9 mouse cellular contexts compared by ENCODE assay signal in genomic region chr19:5014961-5015398, GRCm38 (mm10). TPM values are rescaled to one million over a fixed set of nuclear protein-coding genes. Genes with fewer than 3 reads are reported as not detected.
DNase-seq lines count a peak whose midpoint lies in the region; ATAC-seq lines count a peak whose summit lies in the region.
"Had no signal": no experiment of that assay in that cellular context is flagged by ENCODE, and none has a peak within 500 bp of the region (broad histone marks: within the 10 kb centered on the region; RNA-seq: fewer than 3 reads in every experiment).

No protein-coding gene starts in this region.

- peak; percentile 63 for DNase-seq in thymus, postnatal 0 days (ENCODE audit: low spot score)
- no peak for DNase-seq in thymus, postnatal 36 days
- peak; percentile 48 to 67 for DNase-seq in cerebellum, postnatal 25 days
- peak; percentile 50 for DNase-seq in limb, embryonic 10.5 days (ENCODE audit: low spot score)
- peak; percentile 16 for DNase-seq in thymus, postnatal 25 days
- DNase-seq in left cerebral cortex, adult 8-10 months (ENCODE audit: low spot score in 2 of 2): no peak

- no peaks in the 10 kb centered on the region for H3K9me3 ChIP-seq in heart, embryonic 15.5 days (replicated peaks)
- H3K9me3 ChIP-seq in heart, embryonic 11.5 days (replicated peaks; ENCODE audit: control insufficient read depth, low read length): no peaks in the 10 kb centered on the region
- H3K9me3 ChIP-seq in limb, embryonic 10.5 days (replicated peaks): no peaks in the 10 kb centered on the region

- 21% methylated on average over 8 of the region's 8 CpGs for WGBS in heart, embryonic 15.5 days
- 20% methylated on average over 8 of the region's 8 CpGs for WGBS in heart, embryonic 11.5 days (ENCODE audit: insufficient replicate concordance)
- 24% methylated on average over 8 of the region's 8 CpGs for WGBS in limb, embryonic 10.5 days

- no peak overlapping the region for H3K4me3 ChIP-seq in heart, embryonic 15.5 days
- H3K4me3 ChIP-seq in heart, embryonic 11.5 days (ENCODE audit: low read depth, low read length): no peak overlapping the region
- H3K4me3 ChIP-seq in limb, embryonic 10.5 days: no peak overlapping the region

- peak overlapping the region; percentile 94 for H3K27ac ChIP-seq in heart, embryonic 15.5 days
- H3K27ac ChIP-seq in heart, embryonic 11.5 days (ENCODE audit: low read depth, low read length): no peak overlapping the region
- no peak overlapping the region for H3K27ac ChIP-seq in limb, embryonic 10.5 days

- no peak overlapping the region for H3K9ac ChIP-seq in heart, embryonic 15.5 days
- no peak overlapping the region; the same call in 1 of the 2 replicates for H3K9ac ChIP-seq in heart, embryonic 11.5 days (ENCODE audit: low read depth, low read length)

- no peaks in the 10 kb centered on the region for H3K36me3 ChIP-seq in heart, embryonic 15.5 days
- no peaks in the 10 kb centered on the region for H3K36me3 ChIP-seq in heart, embryonic 11.5 days (ENCODE audit: control insufficient read depth, insufficient read depth, low read length)
- H3K36me3 ChIP-seq in limb, embryonic 10.5 days: no peaks in the 10 kb centered on the region

- peaks cover 20% of the 10 kb centered on the region for H3K4me1 ChIP-seq in heart, embryonic 15.5 days (replicated peaks)
- H3K4me1 ChIP-seq in heart, embryonic 11.5 days (ENCODE audit: control insufficient read depth, insufficient read depth, low read length): peaks cover 11% of the 10 kb centered on the region; the same call in 1 of the 2 replicates
- peaks cover 10% of the 10 kb centered on the region for H3K4me1 ChIP-seq in limb, embryonic 10.5 days

- ATAC-seq in heart, embryonic 15.5 days (replicated peaks; ENCODE audit: insufficient number of reproducible peaks, insufficient read depth, low FRiP score, low read depth): no peak
- no peak for ATAC-seq in heart, embryonic 11.5 days (replicated peaks; ENCODE audit: insufficient number of reproducible peaks, low FRiP score, low TSS enrichment)

- no peaks in the 10 kb centered on the region for H3K27me3 ChIP-seq in heart, embryonic 15.5 days
- no peaks in the 10 kb centered on the region for H3K27me3 ChIP-seq in heart, embryonic 11.5 days (ENCODE audit: control insufficient read depth, insufficient read depth, low read length)
- no peaks in the 10 kb centered on the region for H3K27me3 ChIP-seq in limb, embryonic 10.5 days (ENCODE audit: low read depth, poor library complexity, severe bottlenecking)

- no peak overlapping the region for H3K4me2 ChIP-seq in heart, embryonic 15.5 days
- H3K4me2 ChIP-seq in heart, embryonic 11.5 days: no peak overlapping the region

RNA-seq across cellular contexts. Expression of gene Slc29a2, which starts 8.7 kb away (rescaled TPM):
- polyA plus RNA-seq in heart, embryonic 15.5 days (2015; fragmentation: Nextera tagmentation; extraction: Ambion mirVana): 8.8 and 11.1 TPM in 2 replicates
- polyA plus RNA-seq in heart, embryonic 11.5 days (2014; fragmentation: Nextera tagmentation; extraction: Ambion mirVana): 8.2 and 10.3 TPM in 2 replicates
- 1.5 and 1.7 TPM in 2 replicates for polyA plus RNA-seq in thymus, postnatal 0 days (2015; fragmentation: Nextera tagmentation; extraction: Ambion mirVana)
- 7.3 and 8.6 TPM in 2 replicates for polyA plus RNA-seq in limb, embryonic 10.5 days (2016; fragmentation: Nextera tagmentation; extraction: Ambion mirVana)
- total RNA-seq in left cerebral cortex, adult 8-10 months (2022): 10 to 100 TPM; 11.6 to 17.6 (median 13.5) TPM

RNA-seq across cellular contexts. Expression of gene B4gat1, which starts 23.6 kb away (rescaled TPM):
- 43.1 and 43.6 TPM in 2 replicates for polyA plus RNA-seq in heart, embryonic 15.5 days (2015; fragmentation: Nextera tagmentation; extraction: Ambion mirVana)
- 37.4 and 46.9 TPM in 2 replicates for polyA plus RNA-seq in heart, embryonic 11.5 days (2014; fragmentation: Nextera tagmentation; extraction: Ambion mirVana)
- polyA plus RNA-seq in thymus, postnatal 0 days (2015; fragmentation: Nextera tagmentation; extraction: Ambion mirVana): 23.8 and 24.1 TPM in 2 replicates
- 35.5 and 35.6 TPM in 2 replicates for polyA plus RNA-seq in limb, embryonic 10.5 days (2016; fragmentation: Nextera tagmentation; extraction: Ambion mirVana)
- total RNA-seq in left cerebral cortex, adult 8-10 months (2022): 100 to 1,000 TPM; 129 to 141 (median 138) TPM

RNA-seq across cellular contexts. Expression of gene AC124502.3, which starts 23.7 kb away (rescaled TPM):
- polyA plus RNA-seq in heart, embryonic 15.5 days (2015; fragmentation: Nextera tagmentation; extraction: Ambion mirVana): 1.4 and 1.5 TPM in 2 replicates
- polyA plus RNA-seq in heart, embryonic 11.5 days (2014; fragmentation: Nextera tagmentation; extraction: Ambion mirVana): 0.93 and 2.0 TPM in 2 replicates
- 0.94 and 1.3 TPM in 2 replicates for polyA plus RNA-seq in thymus, postnatal 0 days (2015; fragmentation: Nextera tagmentation; extraction: Ambion mirVana)
- 1.8 and 3.1 TPM in 2 replicates for polyA plus RNA-seq in limb, embryonic 10.5 days (2016; fragmentation: Nextera tagmentation; extraction: Ambion mirVana)
- 1 to 10 TPM; 3.2 to 6.4 (median 4.7) TPM for total RNA-seq in left cerebral cortex, adult 8-10 months (2022)

RNA-seq across cellular contexts. Expression of gene Npas4, which starts 24.9 kb away (rescaled TPM):
- 0.10 and 0.23 TPM in 2 replicates for polyA plus RNA-seq in heart, embryonic 15.5 days (2015; fragmentation: Nextera tagmentation; extraction: Ambion mirVana)
- 0.11 and 0.13 TPM in 2 replicates for polyA plus RNA-seq in heart, embryonic 11.5 days (2014; fragmentation: Nextera tagmentation; extraction: Ambion mirVana)
- polyA plus RNA-seq in thymus, postnatal 0 days (2015; fragmentation: Nextera tagmentation; extraction: Ambion mirVana): not detected in 2 replicates
- polyA plus RNA-seq in limb, embryonic 10.5 days (2016; fragmentation: Nextera tagmentation; extraction: Ambion mirVana): not detected in 2 replicates
- total RNA-seq in left cerebral cortex, adult 8-10 months (2022): 10 to 100 TPM in 1 of 4 experiments, 1 to 10 TPM in 3; 6.2 to 16.4 (median 7.4) TPM
- polyA plus RNA-seq: liver, embryonic 16.5 days had no signal

RNA-seq across cellular contexts. Expression of gene Brms1, which starts 26.2 kb away (rescaled TPM):
- polyA plus RNA-seq in heart, embryonic 15.5 days (2015; fragmentation: Nextera tagmentation; extraction: Ambion mirVana): 23.0 and 31.9 TPM in 2 replicates
- polyA plus RNA-seq in heart, embryonic 11.5 days (2014; fragmentation: Nextera tagmentation; extraction: Ambion mirVana): 35.3 and 36.4 TPM in 2 replicates
- polyA plus RNA-seq in thymus, postnatal 0 days (2015; fragmentation: Nextera tagmentation; extraction: Ambion mirVana): 66.4 and 67.6 TPM in 2 replicates
- polyA plus RNA-seq in limb, embryonic 10.5 days (2016; fragmentation: Nextera tagmentation; extraction: Ambion mirVana): 74.6 and 84.6 TPM in 2 replicates
- 10 to 100 TPM; 23.7 to 29.7 (median 25.4) TPM for total RNA-seq in left cerebral cortex, adult 8-10 months (2022)

Comparison
In these comparisons a context has a peak if more than half of its experiments do, and no peak if none do; other contexts are left out.
1. DNase-seq: peak in thymus, postnatal 0 days (single experiment), cerebellum, postnatal 25 days (2 of 2), limb, embryonic 10.5 days (single experiment) and thymus, postnatal 25 days (single experiment); none in thymus, postnatal 36 days (0 of 2) and left cerebral cortex, adult 8-10 months (0 of 2).